19 mouse cellular contexts compared by ENCODE assay signal in genomic region chr14:31420562-31420961, GRCm38 (mm10). TPM values are rescaled to one million over a fixed set of nuclear protein-coding genes. Genes with fewer than 3 reads are reported as not detected.
DNase-seq lines count a peak whose midpoint lies in the region; ATAC-seq and TF ChIP-seq lines count a peak whose summit lies in the region.
"Had no signal": no experiment of that assay in that cellular context is flagged by ENCODE, and none has a peak within 500 bp of the region (broad histone marks: within the 10 kb centered on the region; RNA-seq: fewer than 3 reads in every experiment).

No protein-coding gene starts in this region.

- peak overlapping the region; percentile 31; the same call in 1 of the 2 replicates for H3K27ac ChIP-seq in heart, embryonic 10.5 days
- peak overlapping the region; percentile 64; the same call in 1 of the 2 replicates for H3K27ac ChIP-seq in kidney, embryonic 16.5 days (ENCODE audit: low read length)
- H3K27ac ChIP-seq in liver, postnatal 0 days (ENCODE audit: low read depth) = peak overlapping the region; percentile 85
- H3K27ac ChIP-seq in bone marrow, adult 2 months (ENCODE audit: control insufficient read depth, insufficient read depth, low read depth, low read length, poor library complexity) = peak overlapping the region; percentile 67
- H3K27ac ChIP-seq: heart, embryonic 13.5 days had no signal

- H3K9ac ChIP-seq in kidney, embryonic 16.5 days (replicated peaks; ENCODE audit: low read length) = no peak overlapping the region
- no peak overlapping the region for H3K9ac ChIP-seq in liver, postnatal 0 days (replicated peaks)
- H3K9ac ChIP-seq: heart, embryonic 13.5 days had no signal

- WGBS in heart, embryonic 10.5 days = 83% methylated on average over 7 of the region's 7 CpGs
- 52% methylated on average over 7 of the region's 7 CpGs for WGBS in kidney, embryonic 16.5 days
- WGBS in liver, postnatal 0 days (ENCODE audit: insufficient replicate concordance) = 55% methylated on average over 7 of the region's 7 CpGs
- WGBS in bone marrow, adult 2 months = 77% methylated on average over 7 of the region's 7 CpGs

- no peaks in the 10 kb centered on the region for H3K27me3 ChIP-seq in heart, embryonic 10.5 days (ENCODE audit: insufficient read depth, poor library complexity, severe bottlenecking)
- no peaks in the 10 kb centered on the region for H3K27me3 ChIP-seq in kidney, embryonic 16.5 days (ENCODE audit: insufficient read depth, low read length)
- H3K27me3 ChIP-seq in liver, postnatal 0 days (ENCODE audit: insufficient read depth, low read length) = no peaks in the 10 kb centered on the region
- H3K27me3 ChIP-seq: heart, embryonic 13.5 days had no signal

- H3K4me3 ChIP-seq in heart, embryonic 10.5 days = no peak overlapping the region
- H3K4me3 ChIP-seq in kidney, embryonic 16.5 days (ENCODE audit: low read length) = no peak overlapping the region
- no peak overlapping the region for H3K4me3 ChIP-seq in liver, postnatal 0 days (ENCODE audit: low read depth, low read length)
- no peak overlapping the region for H3K4me3 ChIP-seq in bone marrow, adult 2 months (replicated peaks; ENCODE audit: control insufficient read depth, low read depth, low read length)
- H3K4me3 ChIP-seq: heart, embryonic 13.5 days; megakaryocyte, embryonic 14.5 days; myocyte had no signal

- ATAC-seq in kidney, embryonic 16.5 days (ENCODE audit: low FRiP score, low TSS enrichment) = peak; percentile 46; the same call in 1 of the 2 replicates
- ATAC-seq in liver, postnatal 0 days = peak; percentile 33; the same call in 1 of the 2 replicates
- ATAC-seq: forebrain, embryonic 16.5 days had no signal

- H3K4me1 ChIP-seq in heart, embryonic 10.5 days = peaks cover 78% of the 10 kb centered on the region
- peaks cover 61% of the 10 kb centered on the region for H3K4me1 ChIP-seq in kidney, embryonic 16.5 days (ENCODE audit: insufficient read depth, low read length)
- H3K4me1 ChIP-seq in liver, postnatal 0 days (ENCODE audit: insufficient read depth) = peaks cover 80% of the 10 kb centered on the region
- H3K4me1 ChIP-seq in bone marrow, adult 2 months (ENCODE audit: control insufficient read depth, insufficient read depth, low read length) = peaks cover 26% of the 10 kb centered on the region

- TF ChIP-seq EP300 in liver, postnatal 0 days (IDR thresholded peaks at IDR 0.05; ENCODE audit: low read depth) = no peak

- H3K9me3 ChIP-seq in heart, embryonic 10.5 days = no peaks in the 10 kb centered on the region
- 0 out of 2 replicates have a peak, but pooled peaks cover 2% of the 10 kb centered on the region for H3K9me3 ChIP-seq in kidney, embryonic 16.5 days (ENCODE audit: low read length)
- no peaks in the 10 kb centered on the region for H3K9me3 ChIP-seq in liver, postnatal 0 days (ENCODE audit: low read length)
- H3K9me3 ChIP-seq: megakaryocyte, embryonic 14.5 days had no signal

- no peak for TF ChIP-seq POLR2A in bone marrow, adult 2 months (IDR thresholded peaks at IDR 0.05; ENCODE audit: borderline replicate concordance, control insufficient read depth, low read depth, low read length)

- H3K36me3 ChIP-seq in heart, embryonic 10.5 days = peaks cover 6% of the 10 kb centered on the region
- no peaks in the 10 kb centered on the region for H3K36me3 ChIP-seq in kidney, embryonic 16.5 days (ENCODE audit: insufficient read depth, low read length)
- H3K36me3 ChIP-seq in liver, postnatal 0 days (replicated peaks; ENCODE audit: insufficient read depth, low read length) = peaks cover 9% of the 10 kb centered on the region

- DNase-seq in heart, embryonic 10.5 days (ENCODE audit: low spot score) = no peak
- DNase-seq in heart, adult 11 months = no peak
- no peak for DNase-seq in kidney, adult 11 months
- no peak for DNase-seq in liver, postnatal 0 days
- DNase-seq in liver = no peak
- DNase-seq in lung, postnatal 25 days (ENCODE audit: low spot score) = no peak
- DNase-seq: cerebellum, postnatal 10 days; heart, postnatal 36 days; kidney, postnatal 25 days; lung, adult 18-20 months; lung, postnatal 14 days; midbrain, embryonic 14.5 days; right cerebral cortex, postnatal 14 days had no signal

- TF ChIP-seq CTCF in liver, postnatal 0 days (IDR thresholded peaks at IDR 0.05; ENCODE audit: low read depth) = no peak
- TF ChIP-seq CTCF in bone marrow, adult 2 months (IDR thresholded peaks at IDR 0.05; ENCODE audit: control insufficient read depth, insufficient read depth, low read length) = no peak

- H3K4me2 ChIP-seq in kidney, embryonic 16.5 days (replicated peaks; ENCODE audit: low read depth, low read length) = no peak overlapping the region
- H3K4me2 ChIP-seq in liver, postnatal 0 days (ENCODE audit: low read depth, low read length) = no peak overlapping the region
- H3K4me2 ChIP-seq: heart, embryonic 13.5 days had no signal

RNA-seq across cellular contexts. Expression of gene Sh3bp5, which starts 15.3 kb away (rescaled TPM):
- polyA plus RNA-seq in heart, embryonic 10.5 days (2016; fragmentation: Nextera tagmentation; extraction: Ambion mirVana) = 26.5 and 30.1 TPM in 2 replicates
- polyA plus RNA-seq in kidney, embryonic 16.5 days (2015; fragmentation: Nextera tagmentation; extraction: Ambion mirVana) = 34.1 and 39.0 TPM in 2 replicates
- 29.7 and 31.8 TPM in 2 replicates for polyA plus RNA-seq in liver, postnatal 0 days (2015; fragmentation: Nextera tagmentation; extraction: Ambion mirVana)
- polyA plus RNA-seq in bone marrow, adult 2 months (2011; ENCODE audit: insufficient read depth, insufficient read length, low replicate concordance, missing spikeins) = 14.6 and 24.0 TPM in 2 replicates

Comparison
In these comparisons a context has a peak if more than half of its experiments do, and no peak if none do; other contexts are left out.
1. H3K27ac ChIP-seq: peak in every context shown above with its lines; median percentile 85 in liver, postnatal 0 days; 67 in bone marrow, adult 2 months; 64 in kidney, embryonic 16.5 days; 31 in heart, embryonic 10.5 days.